Mouse (Mus musculus): ENCODE results near the gene Loxl1. TPM values are rescaled to one million over a fixed set of nuclear protein-coding genes. Genes with fewer than 3 reads are reported as not detected.
A peak's percentile ranks its signal among the peaks of the same experiment; 100 is the strongest.

Loxl1 gene
- polyA plus RNA-seq, 1 experiment from 2014 or later, result 2.8 TPM

DNA sequence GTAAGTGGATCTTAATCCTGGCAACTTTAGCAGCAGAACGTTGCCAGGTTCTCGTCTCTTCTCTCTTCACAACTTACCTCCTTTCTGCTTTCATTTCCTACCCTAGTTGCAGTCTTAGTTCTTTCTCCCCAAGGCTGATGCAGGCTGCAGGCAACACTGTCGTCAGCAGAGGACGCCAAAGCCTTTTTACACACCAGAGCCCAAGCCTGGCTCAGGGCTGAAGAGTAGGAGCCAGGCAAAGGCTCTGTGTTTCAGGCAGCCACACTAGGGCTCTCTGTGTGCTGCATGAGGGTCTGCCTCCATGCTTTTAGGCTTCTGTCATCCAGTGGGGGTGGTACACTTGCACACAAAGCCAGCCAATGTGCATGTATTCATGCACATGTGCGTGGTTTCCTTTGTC is 17.3 kb upstream of the Loxl1 start:
- Histone ChIP-seq H3K36me3 (replicated peaks; ENCODE audit: insufficient read depth, low read length) (no peaks in the 10 kb centered on the region), H3K4me2 (ENCODE audit: low read depth, low read length) (no peak overlapping the region), H3K4me1 (ENCODE audit: insufficient read depth) (no peaks in the 10 kb centered on the region), H3K27ac (ENCODE audit: low read depth) (no peak overlapping the region), H3K27me3 (ENCODE audit: insufficient read depth, low read length) (no peaks in the 10 kb centered on the region), H3K9ac (replicated peaks) (no peak overlapping the region), H3K9me3 (ENCODE audit: low read length) (no peaks in the 10 kb centered on the region), H3K4me3 (ENCODE audit: low read depth, low read length) (no peak overlapping the region)
- ATAC-seq (no peak), DNase-seq (peak; percentile 39)
- 23% methylated on average over 5 of the region's 5 CpGs for WGBS (ENCODE audit: insufficient replicate concordance)
- TF ChIP-seq EP300 (IDR thresholded peaks at IDR 0.05; ENCODE audit: low read depth) (no peak), CTCF (IDR thresholded peaks at IDR 0.05; ENCODE audit: low read depth) (peak; percentile 78)

GRCm38 (mm10) chr9:58327382-58327781 is 14.4 kb upstream of the Loxl1 start:
- 67% methylated on average over 1 of the region's 1 CpGs for WGBS (ENCODE audit: insufficient replicate concordance)
- H3K9me3 ChIP-seq (ENCODE audit: low read length), result no peaks in the 10 kb centered on the region

GRCm38 (mm10) chr9:58326477-58327180 is 13.6 kb upstream of the Loxl1 start:
- Histone ChIP-seq H3K9ac (replicated peaks) (no peak overlapping the region), H3K4me2 (ENCODE audit: low read depth, low read length) (no peak overlapping the region), H3K36me3 (replicated peaks; ENCODE audit: insufficient read depth, low read length) (no peaks in the 10 kb centered on the region), H3K4me1 (ENCODE audit: insufficient read depth) (no peaks in the 10 kb centered on the region), H3K4me3 (ENCODE audit: low read depth, low read length) (no peak overlapping the region), H3K9me3 (ENCODE audit: low read length) (no peaks in the 10 kb centered on the region), H3K27ac (ENCODE audit: low read depth) (no peak overlapping the region), H3K27me3 (ENCODE audit: insufficient read depth, low read length) (no peaks in the 10 kb centered on the region)
- TF ChIP-seq EP300 (IDR thresholded peaks at IDR 0.05; ENCODE audit: low read depth), result no peak
- no peak for TF ChIP-seq CTCF (IDR thresholded peaks at IDR 0.05; ENCODE audit: low read depth)
- WGBS (ENCODE audit: insufficient replicate concordance), result 20% methylated on average over 4 of the region's 4 CpGs
- no peak for DNase-seq
- ATAC-seq, result no peak

More at GRCm38 (mm10) chr9:58327382-58327781, 14.4 kb upstream of the Loxl1 start:
- no peaks in the 10 kb centered on the region for H3K27me3 ChIP-seq (ENCODE audit: insufficient read depth, low read length)
- H3K36me3 ChIP-seq (replicated peaks; ENCODE audit: insufficient read depth, low read length), result no peaks in the 10 kb centered on the region
- H3K9ac ChIP-seq (replicated peaks), result no peak overlapping the region
- H3K4me3 ChIP-seq (ENCODE audit: low read depth, low read length), result no peak overlapping the region
- no peaks in the 10 kb centered on the region for H3K4me1 ChIP-seq (ENCODE audit: insufficient read depth)
- DNase-seq (no peak), ATAC-seq (no peak)
- no peak for TF ChIP-seq EP300 (IDR thresholded peaks at IDR 0.05; ENCODE audit: low read depth)
- TF ChIP-seq CTCF (IDR thresholded peaks at IDR 0.05; ENCODE audit: low read depth), result no peak
- H3K27ac ChIP-seq (ENCODE audit: low read depth), result no peak overlapping the region
- no peak overlapping the region for H3K4me2 ChIP-seq (ENCODE audit: low read depth, low read length)

- no peak overlapping the region for H3K4me2 ChIP-seq (ENCODE audit: low read depth, low read length)
- no peak overlapping the region for H3K27ac ChIP-seq (ENCODE audit: low read depth)
- H3K9ac ChIP-seq (replicated peaks), result no peak overlapping the region
- no peaks in the 10 kb centered on the region for H3K4me1 ChIP-seq (ENCODE audit: insufficient read depth)
- H3K9me3 ChIP-seq (ENCODE audit: low read length), result no peaks in the 10 kb centered on the region
- H3K36me3 ChIP-seq (replicated peaks; ENCODE audit: insufficient read depth, low read length), result no peaks in the 10 kb centered on the region
- no peak for ATAC-seq
- H3K27me3 ChIP-seq (ENCODE audit: insufficient read depth, low read length), result no peaks in the 10 kb centered on the region
- DNase-seq, result no peak
- TF ChIP-seq EP300 (IDR thresholded peaks at IDR 0.05; ENCODE audit: low read depth), result no peak
- peak; percentile 55 for TF ChIP-seq CTCF (IDR thresholded peaks at IDR 0.05; ENCODE audit: low read depth)
- WGBS (ENCODE audit: insufficient replicate concordance), result 81% methylated on average over 3 of the region's 3 CpGs
- no peak overlapping the region for H3K4me3 ChIP-seq (ENCODE audit: low read depth, low read length)
Observed at GRCm38 (mm10) chr9:58321681-58322080, 8.7 kb upstream of the Loxl1 start.

GRCm38 (mm10) chr9:58318317-58318716 is 5.3 kb upstream of the Loxl1 start:
- Histone ChIP-seq H3K27ac (ENCODE audit: low read depth) (no peak overlapping the region), H3K27me3 (ENCODE audit: insufficient read depth, low read length) (peaks cover 5% of the 10 kb centered on the region; the same call in 1 of the 2 replicates), H3K4me1 (ENCODE audit: insufficient read depth) (no peaks in the 10 kb centered on the region), H3K9me3 (ENCODE audit: low read length) (no peaks in the 10 kb centered on the region), H3K9ac (replicated peaks) (no peak overlapping the region), H3K4me3 (ENCODE audit: low read depth, low read length) (no peak overlapping the region), H3K36me3 (replicated peaks; ENCODE audit: insufficient read depth, low read length) (no peaks in the 10 kb centered on the region), H3K4me2 (ENCODE audit: low read depth, low read length) (no peak overlapping the region)
- 66% methylated on average over 3 of the region's 3 CpGs for WGBS (ENCODE audit: insufficient replicate concordance)
- no peak for ATAC-seq
- DNase-seq, result no peak
- no peak for TF ChIP-seq CTCF (IDR thresholded peaks at IDR 0.05; ENCODE audit: low read depth)
- no peak for TF ChIP-seq EP300 (IDR thresholded peaks at IDR 0.05; ENCODE audit: low read depth)

DNA sequence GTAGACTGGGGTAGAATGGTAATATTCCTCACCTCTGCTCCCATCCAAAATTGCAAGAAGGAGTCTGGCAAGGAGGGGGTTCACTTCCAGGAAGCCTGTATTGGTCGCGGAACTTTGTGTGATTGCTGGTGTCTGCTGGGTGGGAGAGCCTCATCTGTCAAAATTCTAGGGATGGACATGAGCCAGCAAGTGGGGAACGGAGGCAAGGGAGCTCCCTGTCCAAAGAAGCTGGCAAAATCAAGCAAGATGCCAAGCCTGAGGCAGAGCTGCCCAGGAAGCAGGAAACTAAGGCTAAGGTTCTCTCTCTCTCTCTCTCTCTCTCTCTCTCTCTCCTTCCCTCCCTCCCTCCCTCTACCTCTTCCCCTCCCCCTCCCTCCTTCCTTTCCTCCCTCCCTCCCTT is 4.4 kb upstream of the Loxl1 start:
- 77% methylated on average over 3 of the region's 3 CpGs for WGBS (ENCODE audit: insufficient replicate concordance)
- ATAC-seq (no peak), DNase-seq (no peak)
- H3K36me3 ChIP-seq (replicated peaks; ENCODE audit: insufficient read depth, low read length), result no peaks in the 10 kb centered on the region
- H3K27me3 ChIP-seq (ENCODE audit: insufficient read depth, low read length), result peaks cover 15% of the 10 kb centered on the region
- no peak overlapping the region for H3K9ac ChIP-seq (replicated peaks)
- H3K9me3 ChIP-seq (ENCODE audit: low read length), result no peaks in the 10 kb centered on the region
- no peak overlapping the region for H3K4me2 ChIP-seq (ENCODE audit: low read depth, low read length)
- H3K4me1 ChIP-seq (ENCODE audit: insufficient read depth), result no peaks in the 10 kb centered on the region; the same call in 1 of the 2 replicates
- no peak overlapping the region for H3K4me3 ChIP-seq (ENCODE audit: low read depth, low read length)
- TF ChIP-seq CTCF (IDR thresholded peaks at IDR 0.05; ENCODE audit: low read depth) (no peak), EP300 (IDR thresholded peaks at IDR 0.05; ENCODE audit: low read depth) (no peak)
- H3K27ac ChIP-seq (ENCODE audit: low read depth), result no peak overlapping the region

All from liver, postnatal 0 days (tissue).